Mouse (Mus musculus) liver, adult 2 months (tissue): Measurements from ENCODE around the gene Ets1.

Experiments used
- CTCF ChIP-seq: fragments of 200-500 bp; IDR thresholded peaks from 2 replicates; pipeline ENCODE4 v1.5.1; 2011; ENCODE audit warnings: low read depth, low read length, control low read depth
- POLR2A ChIP-seq: fragments of 200-500 bp; IDR thresholded peaks from 2 replicates; pipeline ENCODE4 v1.6.1; 2011; ENCODE audit warnings: low read length, control low read depth; ENCODE audit not compliant: insufficient read depth; ENCODE audit errors: extremely low read depth

DNA sequence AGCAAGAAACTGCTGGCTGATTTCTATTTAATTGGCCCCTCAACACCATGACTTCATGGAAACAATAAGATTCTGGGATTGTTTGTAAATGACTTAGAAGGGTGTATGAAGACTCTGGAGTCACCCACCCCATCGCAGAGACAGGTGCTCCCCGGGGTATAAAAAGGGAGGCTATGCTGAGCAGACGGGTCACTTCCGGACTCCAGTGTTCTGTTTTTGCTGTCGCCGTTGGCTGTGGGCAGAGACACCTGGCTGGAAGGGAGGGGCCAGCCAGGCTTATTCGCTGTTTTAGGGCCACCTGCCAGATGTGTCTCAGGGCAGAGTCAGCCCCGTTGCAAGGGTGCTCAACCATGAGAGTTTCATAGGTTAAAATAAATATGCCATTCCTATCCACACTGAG lies 111.6 kb downstream of the Ets1 start:
- TF ChIP-seq CTCF (no peak), POLR2A (no peak)
